Mouse (Mus musculus): ENCODE measurements around the gene Ptpn1.

GRCm38 (mm10) chr2:167935956-167936355, 4.1 kb downstream of the Ptpn1 start:
- TF ChIP-seq POLR2A (IDR thresholded peaks at IDR 0.05; ENCODE audit: borderline replicate concordance, low read depth, low read length) (no peak), CTCF (IDR thresholded peaks at IDR 0.05; ENCODE audit: low read depth, low read length) (no peak)
